Mouse (Mus musculus) E14TG2a.4 (cell line): ENCODE data around the gene Arrdc4.

Experiments used
- CTCF ChIP-seq: conservative IDR thresholded peaks from 2 replicates; pipeline ENCODE4 v1.5.1; 2014; ENCODE audit warnings: low read length
- NANOG ChIP-seq: IDR thresholded peaks from 2 replicates; pipeline ENCODE4 v1.6.1; 2014; ENCODE audit warnings: borderline replicate concordance, low read length, mixed read lengths
- POU5F1 ChIP-seq: IDR thresholded peaks from 2 replicates; pipeline ENCODE4 v1.6.1; 2014; ENCODE audit warnings: low read length, borderline replicate concordance

- no peak for TF ChIP-seq CTCF
- TF ChIP-seq POU5F1 = no peak
- TF ChIP-seq NANOG = no peak
These were observed 31.1 kb downstream of the Arrdc4 start for GRCm38 (mm10) chr7:68717988-68718387.
